Mouse (Mus musculus) midbrain, embryonic 14.5 days (tissue): Measurements from ENCODE around the gene Srp72. TPM values are rescaled to one million over a fixed set of nuclear protein-coding genes. Genes with fewer than 3 reads are reported as not detected.
A peak's percentile ranks its signal among the peaks of the same experiment; 100 is the strongest.

ENCODE experiments used
- ATAC-seq: fragments of 200-750 bp; cut with Nextera tagmentation; 2 replicates; pipeline ENCODE4 v1.8.0; 2017; ENCODE audit warnings: moderate number of reproducible peaks, moderate library complexity; ENCODE audit not compliant: low FRiP score, low TSS enrichment
- DNase-seq: peaks from one replicate; pipeline ENCODE4 v3.0.0-alpha.2; 2015
- H3K27ac ChIP-seq: fragments of 300-500 bp; sonication (generic); replicated peaks from 2 replicates; pipeline ENCODE4 v1.5.1; 2014; ENCODE audit warnings: mild to moderate bottlenecking, low read depth, low read length, moderate library complexity
- H3K27me3 ChIP-seq: fragments of 300-500 bp; sonication (generic); 2 replicates; pipeline ENCODE4 v1.6.1; 2014; ENCODE audit warnings: low read length, control low read depth, mixed read lengths; ENCODE audit not compliant: control insufficient read depth, insufficient read depth
- H3K36me3 ChIP-seq: fragments of 300-500 bp; sonication (generic); 2 replicates; pipeline ENCODE4 v1.6.1; 2014; ENCODE audit warnings: low read length, control low read depth; ENCODE audit not compliant: control insufficient read depth, insufficient read depth
- H3K4me1 ChIP-seq: fragments of 300-500 bp; sonication (generic); 2 replicates; pipeline ENCODE4 v1.6.1; 2014; ENCODE audit warnings: mild to moderate bottlenecking, antibody characterized with exemption, low read length, control low read depth; ENCODE audit not compliant: control insufficient read depth, insufficient read depth
- H3K4me2 ChIP-seq: fragments of 300-500 bp; sonication (generic); 2 replicates; pipeline ENCODE4 v1.6.1; 2014; ENCODE audit warnings: mild to moderate bottlenecking, low read length, moderate library complexity
- H3K4me3 ChIP-seq: fragments of 300-500 bp; sonication (generic); replicated peaks from 2 replicates; pipeline ENCODE4 v1.5.1; 2014; ENCODE audit warnings: low read depth, low read length
- H3K9ac ChIP-seq: fragments of 300-500 bp; sonication (generic); replicated peaks from 2 replicates; pipeline ENCODE4 v1.6.1; 2014; ENCODE audit warnings: mild to moderate bottlenecking, low read length, moderate library complexity
- H3K9me3 ChIP-seq: fragments of 300-500 bp; sonication (generic); 2 replicates; pipeline ENCODE4 v1.6.1; 2016; ENCODE audit warnings: low read length, control low read depth, mixed read lengths; ENCODE audit not compliant: control insufficient read depth
- WGBS: fragments of 180-500 bp; shearing (Covaris S2); extraction: QIAGEN DNeasy Blood & Tissue Kit; methylation state at CpG from one replicate; pipeline ENCODE4 v1.1.7; 2014; 5-methylcytosine and 5-hydroxymethylcytosine counted together
- polyA plus RNA-seq: library from polyadenylated mRNA; unstranded; fragments of >200 nt; fragmentation: Nextera tagmentation; extraction: Ambion mirVana; gene quantifications from 2 replicates; pipeline ENCODE4 v1.2.1, GENCODE M21; 2014

Srp72 gene
- polyA plus RNA-seq, 1 experiment from 2014 or later: 99.6 TPM

DNA sequence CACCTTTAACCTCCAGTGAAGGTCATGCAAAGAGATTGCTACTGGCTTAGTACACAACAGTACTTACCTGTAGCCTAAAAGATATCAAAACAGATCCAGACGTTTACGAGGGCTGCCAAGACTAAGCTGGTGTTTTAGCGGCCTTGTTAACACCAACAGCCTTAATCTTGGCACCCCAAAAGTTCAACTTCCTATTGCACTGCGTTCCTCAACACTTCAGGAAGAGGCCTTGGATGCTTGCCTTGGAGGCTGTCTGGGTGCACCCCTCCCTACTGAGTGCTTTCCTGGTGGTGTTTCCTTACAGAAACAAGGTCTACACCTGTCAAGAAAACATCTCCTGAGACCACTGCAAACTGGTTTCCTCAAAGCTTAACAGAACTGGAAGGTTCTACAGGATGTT, 27.3 kb upstream of the Srp72 start:
- ATAC-seq: no peak
- H3K9ac ChIP-seq: no peak overlapping the region
- no peaks in the 10 kb centered on the region for H3K9me3 ChIP-seq
- no peak for DNase-seq
- H3K4me1 ChIP-seq: peaks cover 14% of the 10 kb centered on the region
- 95% methylated on average over 4 of the region's 4 CpGs for WGBS
- no peak overlapping the region for H3K4me3 ChIP-seq
- no peak overlapping the region for H3K27ac ChIP-seq
- no peaks in the 10 kb centered on the region for H3K36me3 ChIP-seq
- H3K27me3 ChIP-seq: no peaks in the 10 kb centered on the region
- H3K4me2 ChIP-seq: no peak overlapping the region

DNA sequence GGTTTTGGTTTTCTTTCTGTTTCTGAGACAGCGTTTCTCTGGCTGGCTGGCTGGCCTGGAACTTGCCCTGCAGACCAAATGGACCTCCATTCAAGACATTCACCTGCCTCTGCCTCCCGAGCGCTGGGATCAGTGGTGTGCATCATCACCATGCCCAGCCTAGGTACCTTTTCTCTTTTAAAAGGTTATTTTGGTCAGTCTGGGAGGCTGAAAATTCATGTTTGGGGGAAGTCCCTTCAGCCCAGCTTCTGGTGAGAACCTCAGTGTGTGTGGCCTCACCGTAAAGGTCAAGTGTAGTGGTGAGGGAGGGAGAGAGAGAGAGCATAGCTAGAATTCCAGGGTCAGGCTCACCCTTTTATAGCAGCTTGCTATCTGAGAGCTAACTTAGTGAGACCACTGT, 26.7 kb upstream of the Srp72 start:
- Histone ChIP-seq H3K4me1 (peaks cover 19% of the 10 kb centered on the region), H3K36me3 (no peaks in the 10 kb centered on the region), H3K4me2 (no peak overlapping the region), H3K9ac (no peak overlapping the region), H3K27me3 (no peaks in the 10 kb centered on the region), H3K27ac (no peak overlapping the region), H3K9me3 (no peaks in the 10 kb centered on the region), H3K4me3 (no peak overlapping the region)
- ATAC-seq (no peak), DNase-seq (no peak)
- 97% methylated on average over 4 of the region's 4 CpGs for WGBS

DNA sequence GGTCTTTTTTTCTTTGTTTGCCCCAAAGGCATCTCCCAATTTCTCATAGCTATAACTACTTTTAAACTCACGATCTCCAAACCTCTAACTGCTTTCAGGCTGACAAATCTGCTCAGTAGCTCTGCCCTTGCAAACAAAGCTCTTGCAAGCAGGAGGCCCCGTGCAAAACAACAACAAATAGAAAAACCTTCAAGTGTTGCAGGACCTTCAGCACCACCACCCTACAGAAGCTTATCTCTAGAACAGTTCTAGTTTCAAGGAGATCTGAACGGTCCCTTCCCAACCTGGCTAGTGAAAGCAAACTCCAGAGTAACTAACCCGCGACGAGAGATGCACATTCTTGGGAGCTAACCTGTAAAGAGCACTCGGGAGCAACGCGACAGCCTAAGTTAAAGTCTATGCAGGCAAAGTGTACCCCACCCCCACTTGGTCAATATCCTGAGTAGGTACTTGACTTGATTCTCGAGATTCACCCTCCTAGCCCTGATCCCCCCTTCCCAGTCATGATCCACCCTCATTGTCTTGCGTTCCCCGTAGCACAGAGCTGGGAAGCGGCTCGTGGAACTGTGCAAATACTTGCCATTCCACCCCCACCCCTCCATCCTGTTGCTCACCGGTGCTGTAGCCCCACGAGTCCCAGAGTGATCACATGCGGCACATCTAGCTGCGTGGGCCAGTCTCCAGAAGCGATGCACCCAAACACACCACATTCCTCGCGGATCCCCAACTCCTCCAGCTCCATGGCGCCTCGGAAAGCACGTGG, 24.0 kb upstream of the Srp72 start:
- no peaks in the 10 kb centered on the region for H3K36me3 ChIP-seq
- H3K4me2 ChIP-seq: peak overlapping the region; percentile 91
- H3K4me1 ChIP-seq: peaks cover 23% of the 10 kb centered on the region
- no peaks in the 10 kb centered on the region for H3K9me3 ChIP-seq
- ATAC-seq (no peak; the same call in 1 of the 2 replicates), DNase-seq (no peak)
- peak overlapping the region; percentile 66 for H3K27ac ChIP-seq
- H3K4me3 ChIP-seq: peak overlapping the region; percentile 48
- peak overlapping the region; percentile 58 for H3K9ac ChIP-seq
- H3K27me3 ChIP-seq: no peaks in the 10 kb centered on the region
- WGBS: under 1% methylated on average over 24 of the region's 24 CpGs

DNA sequence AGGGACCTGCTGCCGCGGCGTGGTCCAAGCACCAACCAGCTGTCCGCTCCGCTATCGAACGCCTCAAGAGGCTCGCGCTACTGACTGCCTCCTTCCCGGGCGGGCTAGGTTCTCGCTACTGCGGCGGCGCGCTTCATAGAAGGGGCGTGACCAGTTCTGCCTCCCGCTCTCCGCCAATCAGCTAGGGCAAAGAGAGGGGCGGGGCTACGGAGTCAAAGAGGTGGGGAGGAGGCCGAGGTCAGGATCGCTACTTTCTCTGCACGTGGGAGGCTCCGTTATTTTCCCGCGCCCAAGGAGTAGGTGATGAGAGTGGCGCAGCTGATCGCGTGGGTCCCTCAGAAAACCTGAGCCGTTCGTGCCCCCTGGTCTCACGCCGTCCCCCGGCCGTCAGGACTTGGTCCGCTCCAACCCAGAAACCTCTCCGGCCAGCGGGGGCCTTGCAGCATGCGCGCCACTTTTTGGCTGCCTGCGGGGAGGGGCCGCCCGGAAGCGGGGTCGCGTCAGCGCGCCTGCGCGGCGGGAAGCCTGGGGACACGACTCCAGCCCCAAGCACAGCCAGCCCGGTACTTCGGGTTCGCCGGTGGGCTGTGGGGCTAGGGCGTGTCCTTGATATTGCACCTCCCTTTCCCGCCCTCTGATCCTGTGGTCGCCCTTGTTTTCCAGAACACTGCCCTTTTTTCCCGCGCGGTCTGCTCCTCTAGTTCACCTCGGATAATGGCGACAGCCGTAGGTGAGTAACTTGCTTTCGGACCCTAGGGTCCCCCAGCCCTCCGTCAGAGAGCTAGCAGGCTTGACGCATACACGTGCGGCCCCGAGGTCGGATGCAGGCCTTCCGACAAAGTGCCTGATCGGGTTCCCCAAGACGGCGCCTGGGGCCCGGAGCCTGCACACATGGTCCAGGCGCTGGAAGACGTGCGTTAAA, 23.1 kb upstream of the Srp72 start, which contains the start of the genes Paics and Ppat:
Gene Paics (plus strand): TSS at position 202 of the 922 bp plus-strand sequence.
Gene Ppat (minus strand): TSS at position 473 of the 922 bp plus-strand sequence.
- H3K27me3 ChIP-seq: no peaks in the 10 kb centered on the region
- H3K4me2 ChIP-seq: peak within 1 kb of the TSS; percentile 91
- peaks cover 23% of the 10 kb centered on the region for H3K4me1 ChIP-seq
- H3K9me3 ChIP-seq: no peaks in the 10 kb centered on the region
- peak; percentile 99 for ATAC-seq
- peak within 1 kb of the TSS; percentile 58 for H3K9ac ChIP-seq
- peak; percentile 98 for DNase-seq
- peak within 1 kb of the TSS; percentile 71 for H3K27ac ChIP-seq
- H3K4me3 ChIP-seq: peak within 1 kb of the TSS; percentile 48
- H3K36me3 ChIP-seq: 0 out of 2 replicates have a peak, but pooled peaks cover under 1% of the 10 kb centered on the region
- WGBS: under 1% methylated on average over 81 of the region's 81 CpGs

DNA sequence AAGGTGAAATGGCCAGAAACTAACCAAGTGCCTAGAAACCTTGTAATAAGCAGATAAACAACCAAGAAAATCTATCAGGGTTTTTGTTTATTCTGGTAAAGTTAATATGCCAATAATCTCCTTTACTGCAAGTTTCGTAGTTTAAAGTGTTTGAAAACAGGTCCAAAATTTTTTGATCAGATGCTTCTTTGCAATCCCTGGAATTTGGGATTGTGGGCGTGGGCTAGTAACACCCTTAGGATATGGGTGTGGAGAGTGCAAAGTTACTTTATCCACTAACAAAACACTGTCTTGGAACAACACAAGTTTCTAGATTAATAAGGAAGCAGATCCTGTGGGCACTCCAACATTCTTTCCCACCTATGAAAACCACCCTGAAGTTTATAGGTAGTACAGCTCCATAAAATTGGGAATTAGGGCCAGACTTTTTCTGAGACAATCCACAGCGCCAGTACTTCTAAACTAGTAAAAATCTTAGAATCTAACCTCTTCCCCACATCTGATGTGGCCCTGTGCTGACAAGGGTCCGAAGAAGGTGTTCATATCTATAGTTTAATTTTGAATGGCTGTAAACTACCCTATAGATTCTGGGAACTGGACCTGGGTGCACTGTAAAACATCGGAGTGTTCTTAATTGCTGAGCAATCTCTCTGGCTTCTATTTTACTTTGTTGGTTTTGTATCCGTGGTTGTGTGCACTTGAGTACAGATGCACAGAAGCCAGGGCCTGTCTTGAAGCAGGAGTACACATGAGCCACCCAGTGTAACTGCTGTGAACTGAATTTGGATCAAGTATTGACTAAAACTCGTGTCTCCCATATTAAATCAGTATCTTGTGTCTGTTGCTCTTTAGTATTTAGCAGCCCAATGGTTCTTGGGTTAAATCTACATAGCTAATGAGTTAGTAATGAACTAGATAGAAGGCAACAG, 22.1 kb upstream of the Srp72 start:
- DNase-seq: no peak
- peak overlapping the region; percentile 91 for H3K4me2 ChIP-seq
- no peak overlapping the region for H3K27ac ChIP-seq
- H3K9me3 ChIP-seq: no peaks in the 10 kb centered on the region
- H3K36me3 ChIP-seq: peaks cover 11% of the 10 kb centered on the region
- no peak for ATAC-seq
- no peaks in the 10 kb centered on the region for H3K27me3 ChIP-seq
- WGBS: 23% methylated on average over 7 of the region's 7 CpGs
- H3K4me1 ChIP-seq: peaks cover 23% of the 10 kb centered on the region
- peak overlapping the region; percentile 48 for H3K4me3 ChIP-seq
- peak overlapping the region; percentile 41; the same call in 1 of the 2 replicates for H3K9ac ChIP-seq

DNA sequence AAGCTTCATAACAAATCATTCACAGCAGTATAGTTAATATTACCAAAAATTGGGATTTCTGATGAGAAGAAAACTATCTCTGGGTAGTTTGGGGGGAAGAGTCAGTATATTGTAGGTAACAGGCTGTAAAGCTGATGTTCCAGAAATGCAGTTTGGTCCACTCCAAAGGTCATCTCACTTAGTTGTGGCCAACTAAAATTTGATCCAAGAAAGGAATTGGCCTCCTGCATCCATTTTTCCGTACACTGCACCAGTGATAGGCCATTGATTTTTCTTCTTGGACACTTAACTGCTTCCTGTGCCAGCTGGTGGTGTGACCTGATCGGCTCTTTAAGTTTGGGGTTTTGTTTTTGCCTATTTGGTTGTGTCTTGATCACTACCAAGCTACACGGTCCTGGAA, 20.7 kb upstream of the Srp72 start:
- peaks cover 23% of the 10 kb centered on the region for H3K4me1 ChIP-seq
- 84% methylated on average over 3 of the region's 3 CpGs for WGBS
- ATAC-seq: no peak
- DNase-seq: no peak
- H3K27ac ChIP-seq: no peak overlapping the region
- H3K9me3 ChIP-seq: no peaks in the 10 kb centered on the region
- no peak overlapping the region for H3K4me3 ChIP-seq
- no peak overlapping the region for H3K9ac ChIP-seq
- H3K27me3 ChIP-seq: no peaks in the 10 kb centered on the region
- peaks cover 25% of the 10 kb centered on the region for H3K36me3 ChIP-seq
- H3K4me2 ChIP-seq: no peak overlapping the region

DNA sequence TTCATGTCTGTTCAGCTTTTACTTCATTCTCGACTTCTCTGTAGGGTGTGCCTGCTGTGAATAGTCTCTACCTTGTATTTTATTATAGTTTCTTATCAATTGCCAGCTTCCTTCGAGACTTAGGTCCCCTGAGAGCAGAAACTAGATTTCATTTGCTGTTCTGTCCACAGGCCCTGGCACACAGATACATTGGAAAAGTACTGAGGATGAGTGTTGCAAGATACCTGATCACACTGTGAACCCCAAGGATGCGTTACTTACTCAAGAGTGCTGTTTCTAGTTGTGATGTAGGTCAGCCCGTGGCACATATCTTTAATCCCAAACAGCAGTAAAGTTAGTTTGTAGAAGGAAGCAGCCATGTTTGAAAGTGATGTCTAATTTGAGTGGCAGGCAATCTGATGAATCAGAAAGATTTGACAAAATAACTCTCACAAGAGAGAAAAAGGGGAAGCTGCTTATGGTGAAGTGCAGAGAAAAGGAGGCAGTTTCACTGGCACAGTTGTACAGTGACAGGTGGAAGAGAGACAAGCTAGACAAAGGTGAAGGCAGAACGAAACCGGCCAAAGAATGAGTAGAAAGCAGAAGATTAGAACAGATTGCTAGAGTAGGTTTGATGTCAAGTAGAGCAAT, 20.1 kb upstream of the Srp72 start:
- ATAC-seq (no peak), DNase-seq (no peak)
- 88% methylated on average over 6 of the region's 6 CpGs for WGBS
- Histone ChIP-seq H3K9me3 (no peaks in the 10 kb centered on the region), H3K4me1 (peaks cover 23% of the 10 kb centered on the region), H3K9ac (no peak overlapping the region), H3K27ac (no peak overlapping the region), H3K4me3 (no peak overlapping the region), H3K4me2 (no peak overlapping the region), H3K36me3 (peaks cover 29% of the 10 kb centered on the region), H3K27me3 (no peaks in the 10 kb centered on the region)

DNA sequence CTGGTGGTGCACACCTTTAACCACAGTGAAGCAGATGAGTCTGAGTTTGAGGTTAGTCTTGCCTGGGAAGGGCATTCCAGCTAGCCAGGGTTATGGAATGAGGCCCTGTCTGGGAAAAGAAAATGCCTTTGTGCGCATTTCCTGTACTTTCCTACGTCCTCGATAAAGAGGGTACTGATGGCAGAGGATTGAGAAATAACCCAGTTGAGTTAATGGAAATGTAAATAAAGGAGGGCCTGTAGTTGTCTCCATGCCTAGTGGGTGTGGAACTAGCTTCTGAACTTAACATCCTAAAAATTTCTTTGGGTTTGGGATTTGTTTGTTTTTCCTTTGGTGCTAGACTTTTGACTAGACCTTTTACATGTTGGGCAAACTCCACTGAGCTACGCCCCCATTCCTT, 19.0 kb upstream of the Srp72 start:
- no peak for ATAC-seq

More for the DNA sequence above, 19.0 kb upstream of the Srp72 start:
- DNase-seq: no peak
- 93% methylated on average over 4 of the region's 4 CpGs for WGBS
- Histone ChIP-seq H3K4me1 (peaks cover 13% of the 10 kb centered on the region), H3K36me3 (peaks cover 40% of the 10 kb centered on the region), H3K27ac (no peak overlapping the region), H3K9ac (no peak overlapping the region), H3K27me3 (no peaks in the 10 kb centered on the region), H3K4me3 (no peak overlapping the region), H3K9me3 (no peaks in the 10 kb centered on the region), H3K4me2 (no peak overlapping the region)
